Mouse (Mus musculus): ENCODE data around the gene Smarca2.

- TF ChIP-seq CTCF (conservative IDR thresholded peaks at IDR 0.05; ENCODE audit: low read length) (no peak), NANOG (IDR thresholded peaks at IDR 0.05; ENCODE audit: borderline replicate concordance, low read length) (no peak)
Observed at GRCm38 (mm10) chr19:26759295-26759694, 154.4 kb downstream of the Smarca2 start.

Measured in E14TG2a.4 (cell line).